ENCODE assay signal across 14 mouse cellular contexts in genomic region chr17:72112004-72112403, GRCm38 (mm10).
"Had no signal": no experiment of that assay in that cellular context is flagged by ENCODE, and none has a peak within 500 bp of the region (broad histone marks: within the 10 kb centered on the region; RNA-seq: fewer than 3 reads in every experiment).

No protein-coding gene starts in this region.

- H3K4me3 ChIP-seq: kidney, embryonic 15.5 days; left cerebral cortex, adult 2 months; liver, embryonic 13.5 days; myocyte; neural tube, embryonic 13.5 days had no signal

- H3K9ac ChIP-seq: kidney, embryonic 15.5 days; liver, embryonic 13.5 days; neural tube, embryonic 13.5 days had no signal

- DNase-seq: kidney, postnatal 10 days; kidney, postnatal 36 days; layer of hippocampus, postnatal 36 days; liver, embryonic 13.5 days; lung, adult 2 months; lung, postnatal 14 days; midbrain, embryonic 14.5 days; thymus, adult 18-20 months; thymus, postnatal 36 days had no signal

- H3K4me2 ChIP-seq: kidney, embryonic 15.5 days; liver, embryonic 13.5 days; midbrain, embryonic 11.5 days; neural tube, embryonic 13.5 days had no signal

- H3K9me3 ChIP-seq: kidney, embryonic 15.5 days; liver, embryonic 13.5 days; neural tube, embryonic 13.5 days had no signal

- H3K36me3 ChIP-seq: kidney, embryonic 15.5 days; liver, embryonic 13.5 days; neural tube, embryonic 13.5 days had no signal

- H3K27me3 ChIP-seq: kidney, embryonic 15.5 days; liver, embryonic 13.5 days; neural tube, embryonic 13.5 days had no signal

- H3K4me1 ChIP-seq: kidney, embryonic 15.5 days; liver, embryonic 13.5 days had no signal

- H3K27ac ChIP-seq: kidney, embryonic 15.5 days; left cerebral cortex, adult 2 months; liver, embryonic 13.5 days; neural tube, embryonic 13.5 days had no signal
